Mouse (Mus musculus) layer of hippocampus, adult 8-10 months (tissue): Measurements from ENCODE around the gene Abr. TPM values are rescaled to one million over a fixed set of nuclear protein-coding genes. Genes with fewer than 3 reads are reported as not detected.

Experiments used
- DNase-seq, 2 experiments: peaks; one replicate each; pipeline ENCODE4 v3.0.0; 2022; ENCODE audit warnings: low spot score in 2 of 2
- total RNA-seq, 4 experiments: library from RNA; stranded (reverse); gene quantifications; 2 replicates each; pipeline ENCODE4 v1.2.4; 2022

Abr gene
- total RNA-seq, 4 experiments from 2014 or later, result 464 to 480 (median 470) TPM

DNA sequence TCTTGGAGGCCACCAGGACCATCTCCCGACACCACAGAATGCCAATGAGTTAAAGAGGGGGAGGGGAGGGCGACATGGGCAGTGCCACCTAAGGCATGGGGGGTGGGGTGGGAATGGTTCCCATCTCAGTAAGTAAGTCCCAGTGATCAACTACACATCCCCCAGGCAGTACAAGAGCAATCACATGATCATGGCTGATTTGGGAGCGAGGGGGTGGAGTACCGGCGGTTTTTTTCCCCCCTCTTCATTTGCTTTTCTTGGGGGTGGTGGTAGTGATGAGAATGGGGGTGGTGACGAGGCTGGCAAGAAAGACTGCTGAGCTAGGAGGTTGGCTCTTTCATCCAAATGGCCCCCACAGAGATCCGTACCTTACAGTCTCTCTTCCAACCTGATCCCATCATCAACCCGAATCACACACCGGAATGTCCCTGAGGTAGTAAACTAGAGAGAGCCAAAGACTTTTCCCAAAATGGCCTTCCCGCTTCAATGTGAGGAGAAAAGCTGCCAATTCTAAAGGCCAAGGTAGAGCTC lies 51.8 kb downstream of the Abr start:
- peak in 1 of 2 experiments; percentile 42 for DNase-seq

GRCm38 (mm10) chr11:76569436-76569835 lies 52.7 kb downstream of the Abr start:
- no peak for DNase-seq

GRCm38 (mm10) chr11:76566081-76566480 lies 56.0 kb downstream of the Abr start:
- DNase-seq, result no peak

GRCm38 (mm10) chr11:76562584-76562983 lies 59.5 kb downstream of the Abr start:
- DNase-seq, result peak in 1 of 2 experiments; percentile 60

DNA sequence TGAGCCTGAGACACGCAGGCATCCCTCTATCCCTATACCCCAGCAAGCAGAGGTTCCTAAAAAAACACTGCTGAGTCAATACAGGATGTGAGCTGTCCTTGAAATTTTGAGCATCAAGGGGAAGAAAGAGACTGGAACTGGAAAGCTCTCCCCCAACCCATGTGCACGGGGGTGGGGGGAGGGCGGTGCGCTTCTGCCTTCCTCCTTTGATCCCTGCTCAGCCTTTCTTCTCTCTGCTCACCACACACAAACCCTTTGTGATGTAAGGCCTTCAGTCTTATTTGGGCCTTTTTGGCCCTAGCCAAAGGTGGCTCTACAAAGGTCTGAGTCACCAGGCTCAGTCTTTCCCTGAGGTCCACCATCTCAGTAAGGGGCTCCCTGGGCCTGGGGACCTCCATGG lies 59.9 kb downstream of the Abr start:
- DNase-seq, result no peak

GRCm38 (mm10) chr11:76557837-76558236 lies 64.3 kb downstream of the Abr start:
- no peak for DNase-seq

- no peak for DNase-seq
Measured at GRCm38 (mm10) chr11:76548153-76548721, 73.9 kb downstream of the Abr start.

GRCm38 (mm10) chr11:76547420-76547819 lies 74.7 kb downstream of the Abr start:
- no peak for DNase-seq

DNA sequence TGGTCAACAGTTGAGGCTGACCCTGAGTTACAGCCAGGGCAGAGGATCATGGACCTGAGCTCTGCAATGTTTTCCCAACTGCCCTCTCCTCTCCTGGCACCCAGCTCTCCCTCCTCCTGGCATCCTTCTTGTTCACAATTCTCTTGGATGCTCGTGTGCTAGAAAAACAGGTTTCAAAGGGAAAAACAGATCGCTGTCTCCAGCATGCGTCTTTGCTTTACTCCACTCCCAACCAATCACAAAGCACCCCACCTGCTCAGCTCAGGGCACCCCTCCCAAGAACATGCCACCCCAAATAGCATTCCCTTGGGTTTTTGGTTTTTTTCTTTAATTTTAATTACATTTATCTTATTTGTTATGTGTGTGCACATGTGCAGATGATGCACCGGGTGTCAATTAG lies 75.7 kb downstream of the Abr start:
- DNase-seq, result no peak

GRCm38 (mm10) chr11:76543300-76543699 lies 78.8 kb downstream of the Abr start:
- no peak for DNase-seq

DNA sequence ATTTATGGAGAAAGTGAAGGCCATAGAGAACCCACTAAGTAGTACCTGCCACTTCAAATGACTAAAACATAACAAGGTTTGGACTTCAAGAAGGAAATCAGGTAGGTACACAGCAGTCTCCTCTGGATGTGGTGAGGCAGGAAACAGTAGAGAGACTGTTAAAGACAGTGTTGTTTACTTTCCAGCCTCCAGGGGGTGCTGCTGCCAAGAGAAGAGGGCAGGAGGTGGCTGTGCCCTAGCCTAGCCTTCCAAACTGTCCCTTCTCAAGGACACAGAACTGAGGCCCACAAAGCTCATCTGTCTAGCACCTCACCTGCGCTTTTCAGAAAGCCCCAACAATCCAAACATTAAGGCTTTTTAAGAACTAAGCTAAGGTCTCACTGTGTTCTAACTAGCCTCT lies 81.1 kb downstream of the Abr start:
- DNase-seq, result peak in 1 of 2 experiments; percentile 67

- DNase-seq, result no peak
Measured at GRCm38 (mm10) chr11:76537401-76537800, 84.7 kb downstream of the Abr start.

DNA sequence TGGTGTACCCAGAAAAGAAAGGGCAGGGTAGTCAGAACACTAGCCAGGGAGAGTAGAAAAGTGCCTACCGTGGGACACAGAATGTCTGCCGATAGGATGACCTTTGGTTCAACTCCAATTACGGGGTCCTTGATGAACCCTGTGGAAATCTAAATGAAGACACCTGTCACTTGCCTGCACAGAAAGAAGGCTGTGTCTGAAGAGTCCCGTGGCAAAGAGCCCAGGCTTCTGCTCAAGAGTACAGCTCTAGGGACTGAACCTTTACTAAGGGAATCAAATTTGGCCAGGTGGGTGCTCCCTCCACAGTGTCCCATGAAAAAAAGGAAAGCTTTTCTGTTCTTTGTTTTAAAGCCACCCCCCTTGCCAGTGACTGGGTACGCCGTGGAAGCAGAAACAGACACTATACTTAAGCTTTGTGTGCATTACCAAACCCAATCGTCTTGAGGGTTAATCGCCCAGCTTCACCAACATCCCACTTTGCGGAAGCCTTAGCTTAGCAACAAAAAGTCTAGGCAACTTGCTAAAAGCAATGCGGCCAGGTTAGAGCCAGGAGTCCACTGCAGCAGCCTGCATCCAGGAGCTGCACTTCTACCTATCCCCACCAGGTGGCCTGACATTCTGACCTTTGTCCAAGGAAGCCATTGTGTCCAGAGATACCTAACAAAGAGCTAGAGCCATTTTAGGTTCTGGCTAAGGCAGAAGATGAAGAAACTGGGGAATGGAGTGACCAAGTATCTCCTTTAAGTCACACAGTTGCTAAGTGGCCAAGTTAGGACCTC lies 85.3 kb downstream of the Abr start:
- DNase-seq, result no peak

DNA sequence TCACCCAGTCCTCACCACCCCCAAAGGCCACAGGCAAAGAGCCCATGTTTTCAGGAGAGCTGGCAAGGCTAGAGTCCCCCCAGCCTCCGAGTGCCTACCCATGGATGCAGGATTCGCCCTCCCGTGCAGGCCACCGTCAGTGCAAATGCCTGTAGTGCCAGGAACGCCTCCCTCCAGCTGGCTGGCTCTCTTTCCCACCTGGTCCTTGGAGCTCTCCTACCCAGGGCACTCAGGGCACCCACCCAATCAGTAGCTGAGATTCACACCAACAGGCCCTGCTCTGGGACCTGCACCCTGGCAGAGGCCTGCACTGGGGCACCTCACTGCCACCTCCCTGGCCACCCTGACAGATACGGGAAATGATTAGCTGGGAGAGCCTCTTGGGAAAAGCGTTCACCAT lies 90.1 kb downstream of the Abr start:
- DNase-seq, result no peak

DNA sequence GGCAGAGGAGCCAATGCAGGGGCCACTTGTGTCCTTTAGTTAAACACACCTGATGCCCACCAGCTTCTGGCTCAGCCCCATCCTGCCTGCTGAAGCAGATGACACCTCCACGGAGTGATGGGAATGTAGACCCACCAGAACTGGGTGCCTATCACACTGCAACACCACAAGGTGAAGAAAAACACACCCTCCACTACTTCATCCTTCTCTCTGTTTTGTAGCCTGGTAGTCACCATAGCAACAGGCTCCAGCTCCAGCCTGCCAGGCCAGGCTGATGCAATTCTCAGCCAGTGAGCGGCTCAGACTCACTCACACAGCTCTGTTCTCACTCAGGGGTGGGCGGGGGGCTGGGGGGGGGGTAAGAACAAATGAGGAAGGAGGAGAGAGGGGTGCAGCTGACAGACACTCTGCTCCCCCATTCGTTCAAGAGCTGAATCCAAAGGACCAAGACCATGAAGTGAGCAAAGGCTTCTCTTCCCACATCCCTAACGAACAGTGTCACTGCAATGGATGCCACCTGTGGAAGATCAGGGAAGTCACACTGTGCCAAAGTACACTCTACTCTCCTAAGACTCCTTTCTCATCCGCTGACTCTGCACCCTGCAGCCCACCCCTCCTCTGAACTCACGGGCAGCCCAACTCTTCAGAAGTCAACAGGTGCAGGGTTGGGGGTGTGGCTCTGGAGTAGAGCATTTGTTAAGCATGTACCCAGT lies 91.0 kb downstream of the Abr start:
- peak in 1 of 2 experiments; percentile 74 for DNase-seq

- DNase-seq, result no peak
Measured at GRCm38 (mm10) chr11:76530168-76530935, 91.8 kb downstream of the Abr start.

DNA sequence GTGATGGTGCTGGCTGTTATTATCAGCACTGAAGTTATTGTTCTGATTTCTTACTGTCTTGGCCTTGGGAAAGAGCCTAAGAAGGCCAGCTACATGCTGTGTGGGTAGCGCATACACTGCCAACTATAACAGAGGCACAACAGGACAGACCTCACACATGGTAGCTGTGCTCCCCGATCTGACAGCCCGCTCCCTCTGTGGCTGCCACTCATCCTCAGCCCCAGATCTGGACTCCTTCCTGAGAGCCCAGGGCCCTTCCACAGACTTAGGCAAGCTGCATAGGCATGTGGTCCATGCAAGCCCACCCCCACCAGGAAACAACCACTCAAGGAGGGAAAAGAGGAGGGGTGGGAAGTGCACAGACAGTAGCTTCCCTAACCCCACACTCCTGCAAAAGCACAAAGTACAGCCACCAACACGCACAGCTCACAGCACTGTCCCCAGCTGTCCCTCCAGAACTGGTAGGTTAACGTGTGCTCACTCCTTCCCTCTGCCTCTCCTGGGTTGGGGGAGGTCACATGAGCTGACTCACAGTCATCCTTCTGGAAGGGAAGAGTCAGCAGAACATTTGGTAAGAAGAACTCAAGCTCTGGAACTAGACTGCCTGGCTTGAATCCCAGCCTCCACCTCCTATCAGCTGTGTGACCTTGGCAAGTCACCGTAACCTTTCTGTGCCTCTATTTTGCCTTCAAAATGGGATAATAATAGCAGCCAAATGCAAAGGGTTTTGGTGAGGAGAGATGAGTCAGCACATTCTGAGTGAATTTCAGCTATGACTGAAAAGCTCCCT lies 92.6 kb downstream of the Abr start:
- DNase-seq, result no peak

DNA sequence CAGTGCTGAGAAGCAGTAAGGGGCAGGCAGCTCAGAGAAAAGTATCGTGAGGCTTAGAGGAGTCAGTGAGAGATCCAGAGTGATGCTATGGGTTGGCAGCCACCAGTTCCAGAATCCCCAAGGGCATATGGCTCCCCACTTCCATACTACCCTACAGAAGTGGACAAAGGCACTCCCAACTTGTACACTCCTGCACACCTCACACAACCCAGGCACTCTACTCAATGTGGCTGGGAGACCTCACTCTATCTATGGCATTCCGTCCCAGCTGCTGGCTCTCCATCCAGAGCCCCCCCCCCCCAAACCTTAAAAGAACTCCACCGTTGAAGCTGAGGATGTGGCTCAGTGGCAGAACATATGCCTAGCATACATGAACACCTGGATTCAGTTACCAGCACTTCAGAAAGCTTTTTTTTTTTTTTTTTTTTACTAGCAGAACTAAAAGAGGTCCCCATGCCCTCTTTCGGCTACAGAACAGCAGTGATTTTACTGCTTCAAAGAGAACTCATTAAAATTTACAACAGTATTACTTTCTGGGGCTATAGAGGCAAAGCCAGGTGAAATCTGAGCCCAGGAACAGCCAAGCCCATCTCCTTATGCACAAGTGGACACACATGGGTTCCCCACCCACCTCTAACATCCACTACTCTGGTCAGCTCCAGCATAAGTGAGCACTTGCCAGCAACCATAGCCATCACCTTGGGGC lies 96.3 kb downstream of the Abr start:
- DNase-seq, result no peak

DNA sequence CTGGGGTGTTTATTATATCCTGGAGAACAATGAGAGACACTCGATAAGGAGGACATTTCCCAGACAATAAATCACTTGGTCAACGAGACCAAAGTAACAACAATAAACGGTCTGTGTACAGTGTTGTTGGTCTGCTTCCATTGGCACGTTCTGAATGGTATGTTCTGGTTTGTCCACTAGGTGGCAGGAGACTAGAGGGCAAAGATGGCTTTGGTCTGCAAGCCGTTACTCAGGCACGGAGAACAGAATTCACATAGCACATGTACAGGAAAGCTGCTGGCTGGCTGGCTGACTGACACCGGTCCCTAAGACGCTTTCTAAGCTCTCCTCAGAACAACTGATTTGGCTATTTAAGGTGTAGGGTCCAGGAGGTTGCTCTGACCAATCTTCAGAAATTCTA lies 97.2 kb downstream of the Abr start:
- DNase-seq, result peak; percentile 67 to 74

DNA sequence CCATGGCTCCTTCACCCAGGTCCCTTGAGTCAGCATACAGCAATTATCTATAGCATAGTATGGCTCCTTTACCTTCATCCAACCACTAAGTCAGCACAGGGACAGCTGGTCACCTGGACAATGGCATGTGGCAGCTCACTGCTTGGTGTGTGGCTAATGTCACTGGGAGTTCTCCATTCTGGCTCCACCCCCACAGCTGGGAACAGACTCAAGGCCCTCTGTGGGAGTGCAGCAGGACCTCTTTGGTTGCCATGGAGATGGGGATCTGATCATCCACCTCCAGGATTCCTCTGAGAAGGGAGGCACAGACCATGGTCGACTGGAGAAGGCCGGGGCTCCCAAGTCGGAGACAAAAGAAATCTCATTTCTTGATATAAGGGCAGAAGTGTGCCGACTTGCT lies 98.8 kb downstream of the Abr start:
- no peak for DNase-seq
